Mouse (Mus musculus) bone marrow, adult 2 months (tissue): ENCODE data around the gene Nfkbie. TPM values are rescaled to one million over a fixed set of nuclear protein-coding genes. Genes with fewer than 3 reads are reported as not detected.
A peak's percentile ranks its signal among the peaks of the same experiment; 100 is the strongest.

Experiments used
- H3K27ac ChIP-seq: fragments of 200-500 bp; 2 replicates; pipeline ENCODE4 v1.5.1; 2012; ENCODE audit warnings: low read depth, mild to moderate bottlenecking, control low read depth, inconsistent platforms, low read length; ENCODE audit not compliant: control insufficient read depth, poor library complexity, insufficient read depth
- H3K4me1 ChIP-seq: fragments of 200-500 bp; 2 replicates; pipeline ENCODE4 v1.6.1; 2011; ENCODE audit warnings: low read length; ENCODE audit not compliant: control insufficient read depth, insufficient read depth
- H3K4me3 ChIP-seq: fragments of 200-500 bp; replicated peaks from 2 replicates; pipeline ENCODE3; 2011; ENCODE audit warnings: mild to moderate bottlenecking, low read depth, low read length, control low read depth; ENCODE audit not compliant: control insufficient read depth
- CTCF ChIP-seq: fragments of 200-500 bp; IDR thresholded peaks from 2 replicates; pipeline ENCODE4 v1.5.1; 2011; ENCODE audit warnings: low read length, control low read depth; ENCODE audit not compliant: control insufficient read depth, insufficient read depth
- POLR2A ChIP-seq: fragments of 200-500 bp; IDR thresholded peaks from 2 replicates; pipeline ENCODE4 v1.6.1; 2011; ENCODE audit warnings: low read depth, mild to moderate bottlenecking, control low read depth, low read length, borderline replicate concordance; ENCODE audit not compliant: control insufficient read depth
- WGBS: fragments of 180-500 bp; shearing (Covaris S2); methylation state at CpG from one replicate; pipeline ENCODE4 v1.1.7; 2018; 5-methylcytosine and 5-hydroxymethylcytosine counted together
- polyA plus RNA-seq: library from polyadenylated mRNA; stranded (reverse); fragments of >200 nt; gene quantifications from 2 replicates; pipeline ENCODE4 v1.2.4, GENCODE M21; 2011; ENCODE audit warnings: low replicate concordance; ENCODE audit not compliant: missing spikeins, insufficient read depth, insufficient read length

The Nfkbie gene
- 6.9 and 14.8 TPM in 2 replicates for polyA plus RNA-seq

- Histone ChIP-seq H3K27ac (peak within 1 kb of the TSS; percentile 71), H3K4me3 (peak within 1 kb of the TSS; percentile 77), H3K4me1 (no peaks in the 10 kb centered on the region; the same call in 1 of the 2 replicates)
- TF ChIP-seq CTCF (no peak), POLR2A (peak; percentile 83; the same call in 1 of the 2 replicates)
- WGBS = under 1% methylated on average over 45 of the region's 45 CpGs
These were observed at the start of gene Nfkbie for GRCm38 (mm10) chr17:45555452-45556106. Gene Nfkbie, plus strand, starts transcription at chr17:45555703.

GRCm38 (mm10) chr17:45505941-45506465 lies 49.5 kb upstream of the Nfkbie start:
- no peak for TF ChIP-seq POLR2A
- TF ChIP-seq CTCF = no peak
- no peak overlapping the region for H3K4me3 ChIP-seq
- H3K27ac ChIP-seq = no peak overlapping the region
- WGBS = 74% methylated on average over 6 of the region's 6 CpGs
- H3K4me1 ChIP-seq = no peaks in the 10 kb centered on the region

- H3K4me3 ChIP-seq = peak within 1 kb of the TSS; percentile 92
- under 1% methylated on average over 42 of the region's 42 CpGs for WGBS
- peak within 1 kb of the TSS; percentile 57 for H3K27ac ChIP-seq
- no peaks in the 10 kb centered on the region for H3K4me1 ChIP-seq
- TF ChIP-seq POLR2A (peak; percentile 67; the same call in 1 of the 2 replicates), CTCF (peak; percentile 76)
These were observed 48.8 kb upstream of the Nfkbie start, which contains the start of gene Aars2 for GRCm38 (mm10) chr17:45506700-45507189. Gene Aars2, plus strand, starts transcription at chr17:45506841.

- WGBS = 83% methylated on average over 4 of the region's 4 CpGs
- no peaks in the 10 kb centered on the region for H3K4me1 ChIP-seq
- H3K27ac ChIP-seq = no peak overlapping the region
- TF ChIP-seq CTCF (no peak), POLR2A (no peak)
- no peak overlapping the region for H3K4me3 ChIP-seq
These were observed 44.6 kb upstream of the Nfkbie start for GRCm38 (mm10) chr17:45510871-45511270.

- H3K4me1 ChIP-seq = no peaks in the 10 kb centered on the region
- H3K4me3 ChIP-seq = no peak overlapping the region
- no peak overlapping the region for H3K27ac ChIP-seq
- TF ChIP-seq CTCF (no peak), POLR2A (no peak)
- 79% methylated on average over 4 of the region's 4 CpGs for WGBS
These were observed 43.7 kb upstream of the Nfkbie start for GRCm38 (mm10) chr17:45511757-45512156.

DNA sequence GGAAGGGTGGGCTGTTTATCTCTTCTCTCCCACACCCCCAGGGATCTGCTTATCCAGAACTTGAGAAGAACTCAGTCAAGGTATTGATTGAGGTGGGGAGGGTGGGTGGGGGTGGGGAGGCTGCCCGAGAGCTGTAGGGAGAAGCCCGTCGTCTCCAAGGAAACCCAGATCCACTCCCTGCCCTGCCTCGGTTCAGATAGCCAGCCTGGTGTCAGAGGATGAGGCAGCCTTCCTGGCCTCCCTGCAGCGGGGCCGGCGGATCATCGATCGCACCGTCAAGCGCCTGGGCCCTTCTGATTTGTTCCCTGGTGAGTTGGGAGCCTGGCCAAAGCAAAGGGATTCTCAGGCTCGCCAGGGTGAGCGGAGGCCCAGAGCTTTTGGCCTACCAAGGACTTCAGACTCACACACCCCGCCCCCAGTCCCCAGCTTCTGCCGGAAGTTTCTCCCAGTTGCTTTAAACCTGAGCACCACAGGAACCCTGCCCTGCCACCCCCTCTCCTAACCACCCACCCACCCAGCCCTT lies 40.2 kb upstream of the Nfkbie start:
- no peaks in the 10 kb centered on the region for H3K4me1 ChIP-seq
- WGBS = 88% methylated on average over 15 of the region's 15 CpGs
- no peak overlapping the region for H3K27ac ChIP-seq
- H3K4me3 ChIP-seq = no peak overlapping the region
- no peak for TF ChIP-seq POLR2A
- TF ChIP-seq CTCF = no peak

DNA sequence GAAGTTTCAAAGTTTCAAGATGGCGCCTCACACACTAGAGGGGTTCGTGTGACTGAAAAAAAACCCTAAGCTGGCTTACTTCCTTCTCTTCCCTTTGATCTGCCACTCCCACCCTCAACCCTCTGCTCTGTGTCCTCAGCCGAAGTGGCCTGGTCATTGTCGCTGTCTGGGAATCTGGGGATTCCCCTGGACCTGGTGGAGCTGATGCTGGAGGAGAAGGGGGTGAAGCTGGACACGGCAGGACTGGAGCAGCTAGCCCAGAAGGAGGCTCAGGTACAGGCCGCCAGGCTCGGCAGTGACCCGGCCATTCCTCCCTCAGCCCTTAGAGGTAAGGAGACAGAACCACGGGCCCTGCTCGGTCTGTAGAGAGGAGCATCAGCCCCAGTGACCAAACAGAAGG lies 39.7 kb upstream of the Nfkbie start:
- TF ChIP-seq CTCF (no peak), POLR2A (no peak)
- H3K4me3 ChIP-seq = no peak overlapping the region
- no peaks in the 10 kb centered on the region for H3K4me1 ChIP-seq
- 89% methylated on average over 10 of the region's 10 CpGs for WGBS
- H3K27ac ChIP-seq = no peak overlapping the region

GRCm38 (mm10) chr17:45516488-45516887 lies 39.0 kb upstream of the Nfkbie start:
- Histone ChIP-seq H3K27ac (no peak overlapping the region), H3K4me3 (no peak overlapping the region), H3K4me1 (no peaks in the 10 kb centered on the region)
- WGBS = 60% methylated on average over 8 of the region's 8 CpGs
- TF ChIP-seq CTCF (peak; percentile 61), POLR2A (no peak)

DNA sequence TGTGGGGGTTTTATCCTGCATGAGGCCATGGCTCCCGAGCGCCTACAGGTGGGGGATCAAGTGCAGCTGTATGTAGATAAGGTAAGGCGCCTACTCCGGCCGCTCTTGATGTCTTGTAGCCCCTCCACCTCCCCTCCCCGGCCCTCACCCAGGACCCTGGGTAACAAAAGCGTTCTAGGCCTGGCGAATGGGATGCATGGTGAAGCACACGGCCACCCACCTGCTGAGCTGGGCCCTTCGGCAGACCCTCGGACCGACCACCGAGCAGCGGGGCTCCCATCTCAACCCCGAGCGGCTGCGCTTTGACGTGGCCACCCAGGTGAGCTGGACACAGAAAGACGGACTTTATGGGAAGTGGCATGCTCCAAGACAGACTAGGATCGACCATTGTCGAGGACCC lies 38.4 kb upstream of the Nfkbie start:
- TF ChIP-seq POLR2A = no peak
- no peak for TF ChIP-seq CTCF
- no peaks in the 10 kb centered on the region for H3K4me1 ChIP-seq
- no peak overlapping the region for H3K27ac ChIP-seq
- H3K4me3 ChIP-seq = no peak overlapping the region
- WGBS = 82% methylated on average over 21 of the region's 21 CpGs
